Mouse (Mus musculus): Measurements from ENCODE around the gene Ssr3. TPM values are rescaled to one million over a fixed set of nuclear protein-coding genes. Genes with fewer than 3 reads are reported as not detected.

Ssr3 gene
- polyA plus RNA-seq, 1 experiment from 2014 or later = 312 TPM

DNA sequence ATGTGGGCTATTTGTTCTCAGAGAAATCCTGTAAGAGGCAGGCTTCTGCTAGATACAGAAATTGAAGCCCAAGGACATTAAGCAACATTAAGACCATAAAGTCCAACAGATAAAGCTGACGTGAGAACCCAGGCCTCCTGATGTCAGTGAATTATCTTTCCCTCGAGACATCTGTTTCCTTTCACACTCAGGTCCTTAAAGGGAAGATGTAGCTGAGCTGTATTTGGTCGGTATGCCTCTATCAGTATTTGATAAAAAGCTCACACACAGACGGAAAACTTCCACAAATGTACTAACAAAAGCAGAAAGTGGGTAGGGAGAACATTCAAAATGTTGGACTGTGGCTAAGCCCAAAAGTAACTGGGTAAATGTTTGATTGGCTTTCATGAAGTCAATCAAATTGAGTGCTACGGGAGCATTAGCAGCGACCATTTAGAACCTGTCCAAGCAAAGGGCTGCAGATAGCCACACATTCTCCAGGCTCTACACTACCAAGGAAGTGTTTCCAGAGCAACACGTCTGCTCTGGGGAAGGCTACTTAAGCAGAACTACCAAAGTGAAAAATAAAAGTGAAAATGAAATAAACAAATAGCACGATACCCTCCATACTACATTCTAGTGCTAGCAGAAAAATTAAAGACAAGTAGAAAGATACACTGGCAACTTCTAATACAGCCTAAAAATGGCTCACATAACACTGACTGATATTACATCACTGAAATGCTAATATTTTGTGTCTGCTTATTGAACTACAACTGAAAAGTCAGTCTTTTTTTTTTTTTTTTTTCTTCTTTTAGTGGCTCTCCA is 32.1 kb downstream of the Ssr3 start:
- TF ChIP-seq CTCF (IDR thresholded peaks at IDR 0.05; ENCODE audit: low read depth) = no peak
- WGBS = 36% methylated on average over 8 of the region's 8 CpGs
- Histone ChIP-seq H3K4me2 (no peak overlapping the region), H3K36me3 (ENCODE audit: insufficient read depth) (0 out of 2 replicates have a peak, but pooled peaks cover 3% of the 10 kb centered on the region), H3K4me3 (ENCODE audit: low read depth, low read length) (no peak overlapping the region), H3K9ac (no peak overlapping the region), H3K4me1 (ENCODE audit: insufficient read depth) (no peaks in the 10 kb centered on the region), H3K27ac (ENCODE audit: low read depth) (no peak overlapping the region), H3K9me3 (ENCODE audit: low read depth, low read length) (no peaks in the 10 kb centered on the region), H3K27me3 (ENCODE audit: insufficient read depth, low read length) (no peaks in the 10 kb centered on the region)
- ATAC-seq (ENCODE audit: insufficient read depth) (peak; percentile 48; the same call in 1 of the 2 replicates), DNase-seq (peak; percentile 65)

GRCm38 (mm10) chr3:65358841-65359240 is 33.6 kb downstream of the Ssr3 start:
- no peak for TF ChIP-seq CTCF (IDR thresholded peaks at IDR 0.05; ENCODE audit: low read depth)
- no peak overlapping the region for H3K4me2 ChIP-seq
- no peak for DNase-seq
- H3K9me3 ChIP-seq (ENCODE audit: low read depth, low read length) = no peaks in the 10 kb centered on the region
- H3K9ac ChIP-seq = no peak overlapping the region
- ATAC-seq (ENCODE audit: insufficient read depth) = no peak
- 0 out of 2 replicates have a peak, but pooled peaks cover 3% of the 10 kb centered on the region for H3K36me3 ChIP-seq (ENCODE audit: insufficient read depth)
- no peak overlapping the region for H3K27ac ChIP-seq (ENCODE audit: low read depth)
- H3K4me1 ChIP-seq (ENCODE audit: insufficient read depth) = no peaks in the 10 kb centered on the region
- H3K4me3 ChIP-seq (ENCODE audit: low read depth, low read length) = no peak overlapping the region
- no peaks in the 10 kb centered on the region for H3K27me3 ChIP-seq (ENCODE audit: insufficient read depth, low read length)
- WGBS = 84% methylated on average over 2 of the region's 2 CpGs

DNA sequence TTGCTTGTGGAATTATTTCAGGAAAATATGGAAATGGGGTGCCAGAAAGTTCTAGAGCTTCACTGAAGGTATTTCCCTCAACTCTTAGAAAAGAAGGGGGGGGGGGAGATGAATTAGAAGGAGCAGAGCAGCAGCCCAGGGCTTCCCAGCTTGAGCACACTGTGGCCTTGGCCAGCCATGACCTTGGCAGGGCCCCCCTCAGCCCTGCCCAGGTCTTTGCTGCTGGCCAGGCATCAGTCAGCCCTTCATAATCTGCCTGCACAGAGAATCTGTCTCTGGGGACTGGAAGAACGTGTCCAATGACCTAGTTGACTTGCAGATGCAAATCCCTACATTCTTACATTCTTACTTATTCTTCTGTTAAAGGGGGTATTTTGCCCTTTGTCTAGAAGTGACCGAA is 34.1 kb downstream of the Ssr3 start:
- no peak overlapping the region for H3K9ac ChIP-seq
- no peaks in the 10 kb centered on the region for H3K4me1 ChIP-seq (ENCODE audit: insufficient read depth)
- no peak overlapping the region for H3K27ac ChIP-seq (ENCODE audit: low read depth)
- DNase-seq = no peak
- 73% methylated on average over 2 of the region's 2 CpGs for WGBS
- H3K4me2 ChIP-seq = no peak overlapping the region
- no peaks in the 10 kb centered on the region for H3K9me3 ChIP-seq (ENCODE audit: low read depth, low read length)
- H3K36me3 ChIP-seq (ENCODE audit: insufficient read depth) = 0 out of 2 replicates have a peak, but pooled peaks cover 3% of the 10 kb centered on the region
- no peak overlapping the region for H3K4me3 ChIP-seq (ENCODE audit: low read depth, low read length)
- H3K27me3 ChIP-seq (ENCODE audit: insufficient read depth, low read length) = no peaks in the 10 kb centered on the region
- ATAC-seq (ENCODE audit: insufficient read depth) = no peak
- no peak for TF ChIP-seq CTCF (IDR thresholded peaks at IDR 0.05; ENCODE audit: low read depth)

GRCm38 (mm10) chr3:65355479-65355878 is 36.9 kb downstream of the Ssr3 start:
- H3K36me3 ChIP-seq (ENCODE audit: insufficient read depth) = no peaks in the 10 kb centered on the region
- TF ChIP-seq CTCF (IDR thresholded peaks at IDR 0.05; ENCODE audit: low read depth) = no peak
- H3K4me2 ChIP-seq = no peak overlapping the region
- H3K4me1 ChIP-seq (ENCODE audit: insufficient read depth) = no peaks in the 10 kb centered on the region
- H3K27me3 ChIP-seq (ENCODE audit: insufficient read depth, low read length) = no peaks in the 10 kb centered on the region
- no peak overlapping the region for H3K4me3 ChIP-seq (ENCODE audit: low read depth, low read length)
- DNase-seq (peak; percentile 24), ATAC-seq (ENCODE audit: insufficient read depth) (0 out of 2 replicates have a peak, but pooled peaks have one; percentile 31)
- H3K27ac ChIP-seq (ENCODE audit: low read depth) = no peak overlapping the region
- H3K9me3 ChIP-seq (ENCODE audit: low read depth, low read length) = no peaks in the 10 kb centered on the region
- WGBS = 28% methylated on average over 6 of the region's 6 CpGs
- no peak overlapping the region for H3K9ac ChIP-seq

DNA sequence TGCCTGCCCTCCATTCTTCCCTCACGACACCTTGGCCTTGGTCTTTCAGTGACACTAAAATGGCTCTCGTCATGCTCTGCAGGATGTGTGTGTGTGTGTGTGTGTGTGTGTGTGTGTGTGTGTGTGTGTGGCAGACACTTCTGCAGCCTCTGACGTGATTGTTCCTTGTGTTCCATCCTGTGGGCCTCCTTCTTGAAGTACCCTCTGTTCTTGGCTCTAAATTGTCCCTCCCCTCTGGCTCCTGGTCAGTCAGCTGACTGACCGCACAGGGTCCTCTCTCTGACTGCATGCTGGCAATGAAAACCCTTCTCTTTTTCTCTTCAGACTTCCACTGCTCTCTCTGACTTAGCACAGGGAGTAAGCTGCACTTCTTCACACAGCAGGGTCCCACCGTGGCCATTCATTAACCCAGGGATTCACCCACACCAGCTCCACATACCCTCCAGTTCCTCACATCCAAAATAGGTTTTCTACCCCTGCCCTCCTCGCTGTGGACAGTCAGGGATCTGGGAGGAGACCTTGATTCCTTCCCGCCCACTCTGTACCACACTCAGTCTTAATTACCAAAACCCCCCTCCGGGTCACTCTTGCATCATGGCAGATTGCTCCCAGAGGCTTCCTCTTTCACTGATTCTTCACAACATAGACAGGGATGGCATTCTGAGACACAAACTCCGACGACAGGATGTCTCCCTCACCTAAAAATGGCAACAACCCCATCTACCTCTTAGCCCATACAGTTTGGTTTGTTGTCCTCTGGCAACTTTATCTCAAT is 39.0 kb downstream of the Ssr3 start:
- no peak overlapping the region for H3K27ac ChIP-seq (ENCODE audit: low read depth)
- no peaks in the 10 kb centered on the region for H3K4me1 ChIP-seq (ENCODE audit: insufficient read depth)
- H3K4me3 ChIP-seq (ENCODE audit: low read depth, low read length) = no peak overlapping the region
- no peak for TF ChIP-seq CTCF (IDR thresholded peaks at IDR 0.05; ENCODE audit: low read depth)
- WGBS = 68% methylated on average over 10 of the region's 10 CpGs
- no peak overlapping the region for H3K4me2 ChIP-seq
- ATAC-seq (ENCODE audit: insufficient read depth) = 0 out of 2 replicates have a peak, but pooled peaks have one; percentile 16
- H3K27me3 ChIP-seq (ENCODE audit: insufficient read depth, low read length) = no peaks in the 10 kb centered on the region
- H3K9me3 ChIP-seq (ENCODE audit: low read depth, low read length) = no peaks in the 10 kb centered on the region
- H3K9ac ChIP-seq = no peak overlapping the region
- no peaks in the 10 kb centered on the region for H3K36me3 ChIP-seq (ENCODE audit: insufficient read depth)
- no peak for DNase-seq

GRCm38 (mm10) chr3:65352278-65353127 is 39.9 kb downstream of the Ssr3 start:
- WGBS = 39% methylated on average over 4 of the region's 4 CpGs
- H3K4me3 ChIP-seq (ENCODE audit: low read depth, low read length) = no peak overlapping the region
- H3K9me3 ChIP-seq (ENCODE audit: low read depth, low read length) = no peaks in the 10 kb centered on the region
- H3K36me3 ChIP-seq (ENCODE audit: insufficient read depth) = no peaks in the 10 kb centered on the region
- no peak overlapping the region for H3K9ac ChIP-seq
- ATAC-seq (ENCODE audit: insufficient read depth) = peak; percentile 66
- H3K27ac ChIP-seq (ENCODE audit: low read depth) = no peak overlapping the region
- no peak overlapping the region for H3K4me2 ChIP-seq
- peak; percentile 82 for DNase-seq
- no peaks in the 10 kb centered on the region for H3K27me3 ChIP-seq (ENCODE audit: insufficient read depth, low read length)
- TF ChIP-seq CTCF (IDR thresholded peaks at IDR 0.05; ENCODE audit: low read depth) = peak; percentile 50
- H3K4me1 ChIP-seq (ENCODE audit: insufficient read depth) = no peaks in the 10 kb centered on the region

Measured in lung, embryonic 14.5 days (tissue).